Mouse (Mus musculus) heart, adult 18-20 months (tissue): ENCODE data around the gene Gbf1. TPM values are rescaled to one million over a fixed set of nuclear protein-coding genes. Genes with fewer than 3 reads are reported as not detected.

Experiments
- DNase-seq, 2 experiments: peaks; one replicate each; pipeline ENCODE4 v3.0.0; 2021 to 2022; ENCODE audit warnings: mixed read lengths in 1 of 2
- total RNA-seq, 2 experiments: library from RNA; stranded (reverse); gene quantifications; 2 replicates each; pipeline ENCODE4 v1.2.3; 2021

Gene Gbf1
- total RNA-seq, 2 experiments from 2014 or later: 38.4 to 41.8 TPM

GRCm38 (mm10) chr19:46302551-46302950, 150.2 kb downstream of the Gbf1 start:
- no peak for DNase-seq

DNA sequence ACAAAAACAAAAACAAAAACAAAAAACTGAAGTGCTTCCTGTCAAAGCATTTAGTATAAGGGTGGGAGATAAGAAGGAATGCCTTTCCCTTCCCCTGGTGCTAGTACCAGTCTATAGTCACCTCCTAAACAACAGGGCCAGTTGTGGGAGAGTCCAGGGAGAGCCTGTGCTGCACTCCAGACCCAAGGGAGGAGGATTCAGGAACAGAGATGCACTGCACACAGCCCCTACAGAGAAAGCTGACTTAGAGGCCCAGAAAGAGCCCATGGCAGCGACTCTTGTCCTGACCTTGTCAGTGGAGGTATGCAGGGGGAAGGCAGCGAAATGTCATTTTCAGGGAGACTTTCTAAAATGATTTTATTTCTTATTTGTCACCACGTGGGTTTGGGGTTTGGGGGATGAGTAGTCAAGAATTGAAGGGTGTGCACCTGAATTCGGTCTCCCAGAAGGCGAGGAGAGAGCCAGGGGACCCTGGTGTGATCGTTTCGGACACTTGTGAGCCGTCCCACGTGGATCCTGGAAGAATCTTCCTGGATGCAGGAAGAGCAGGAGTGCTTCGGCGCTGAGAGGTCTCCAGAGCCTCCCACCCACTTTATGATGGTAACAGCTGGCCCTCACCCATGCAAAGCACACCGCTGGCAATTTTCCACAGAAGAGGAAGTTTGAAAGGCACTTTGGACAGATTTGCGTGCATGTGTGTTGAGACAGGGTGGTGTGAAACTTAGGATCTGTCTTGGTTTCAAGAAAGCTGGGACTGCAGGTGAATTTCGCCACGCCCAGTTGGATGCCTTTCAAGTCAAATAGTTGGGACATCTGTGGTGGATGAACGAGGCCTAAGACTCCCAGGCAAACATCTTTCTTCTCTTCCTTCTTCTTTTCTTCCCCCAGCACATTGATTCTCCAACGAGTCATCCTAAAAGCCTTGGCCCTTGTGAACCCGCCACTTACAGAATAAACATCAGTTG, 151.2 kb downstream of the Gbf1 start:
- no peak for DNase-seq

DNA sequence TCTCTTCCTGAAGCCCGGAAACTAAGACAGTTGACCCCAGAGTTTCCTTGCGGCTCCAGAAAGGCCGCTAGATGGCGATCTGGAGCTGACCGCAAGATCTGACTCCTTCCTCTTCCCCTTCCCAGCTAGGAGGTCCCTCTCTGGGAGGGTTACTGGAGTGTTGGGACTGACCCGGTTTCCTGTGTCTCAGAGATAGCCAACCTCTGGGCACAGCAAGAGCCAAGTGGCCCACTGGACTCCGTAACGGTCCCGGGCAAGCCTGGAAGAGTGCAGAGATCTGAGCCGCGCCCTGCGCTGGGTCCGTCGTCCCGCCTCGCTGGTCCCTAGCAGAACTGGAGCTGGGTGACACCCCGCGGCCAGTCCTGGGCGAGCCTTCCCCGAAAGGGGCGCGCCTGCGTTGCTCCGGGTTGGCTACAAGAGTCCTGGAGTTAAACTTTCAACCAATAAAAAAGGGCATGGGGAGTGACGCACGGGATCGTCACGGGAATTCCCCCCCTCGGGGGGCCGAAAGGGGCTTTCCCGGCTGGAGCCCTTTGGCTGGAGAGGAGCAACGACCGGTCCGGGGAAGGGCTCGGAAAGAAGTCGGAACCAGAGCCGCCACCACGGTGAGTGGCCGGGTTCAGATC, 152.0 kb downstream of the Gbf1 start, which contains the start of gene Nfkb2:
Gene Nfkb2, plus strand, starts transcription at position 105 of the 626 bp plus-strand sequence.
- peak; percentile 96 to 99 for DNase-seq

- no peak for DNase-seq
Measured at GRCm38 (mm10) chr19:46304908-46305333, 152.6 kb downstream of the Gbf1 start.

DNA sequence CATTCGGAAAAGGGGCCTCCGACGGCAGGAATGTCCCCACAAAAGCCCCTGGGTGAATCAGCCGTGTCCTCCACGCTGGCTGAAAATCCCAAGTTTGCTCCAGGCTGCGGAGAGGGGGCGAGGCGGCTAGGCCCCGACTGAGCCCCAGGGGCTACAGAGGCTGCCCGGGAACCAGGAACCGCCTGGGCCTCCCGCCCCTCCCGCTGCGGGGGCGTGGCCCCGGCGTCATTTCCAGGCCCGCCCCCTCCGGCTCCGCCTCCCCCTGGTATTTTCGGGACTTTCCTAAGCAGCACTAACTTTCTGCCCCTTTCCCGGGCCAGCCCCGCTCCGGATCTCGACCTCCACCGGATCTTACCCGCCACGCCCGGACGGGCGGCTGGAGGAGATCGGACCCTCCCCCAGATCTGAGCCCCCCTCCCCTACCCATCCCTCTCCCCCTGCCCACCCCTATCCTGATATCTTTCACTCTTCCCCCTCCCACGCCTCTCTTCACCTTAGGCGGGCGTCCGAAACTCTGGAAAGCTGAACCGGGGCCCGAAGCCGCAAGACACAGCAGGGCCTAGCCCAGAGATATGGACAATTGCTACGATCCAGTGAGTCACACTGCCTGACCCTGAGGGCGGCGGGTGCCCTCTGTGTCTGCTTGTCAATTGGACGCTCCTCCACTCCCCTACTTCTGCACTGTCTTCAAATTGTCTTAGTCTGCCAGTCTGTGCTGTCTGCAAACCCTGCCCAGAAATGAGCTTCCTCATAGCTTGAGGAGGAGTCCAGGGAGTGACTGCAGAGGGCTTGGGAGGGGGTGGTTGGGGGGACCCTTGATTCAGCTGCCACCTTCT, 153.3 kb downstream of the Gbf1 start:
- DNase-seq: peak; percentile 92 to 94

- no peak for DNase-seq
Measured at GRCm38 (mm10) chr19:46306268-46306610, 153.9 kb downstream of the Gbf1 start.

GRCm38 (mm10) chr19:46306751-46307289, 154.5 kb downstream of the Gbf1 start:
- DNase-seq: no peak

DNA sequence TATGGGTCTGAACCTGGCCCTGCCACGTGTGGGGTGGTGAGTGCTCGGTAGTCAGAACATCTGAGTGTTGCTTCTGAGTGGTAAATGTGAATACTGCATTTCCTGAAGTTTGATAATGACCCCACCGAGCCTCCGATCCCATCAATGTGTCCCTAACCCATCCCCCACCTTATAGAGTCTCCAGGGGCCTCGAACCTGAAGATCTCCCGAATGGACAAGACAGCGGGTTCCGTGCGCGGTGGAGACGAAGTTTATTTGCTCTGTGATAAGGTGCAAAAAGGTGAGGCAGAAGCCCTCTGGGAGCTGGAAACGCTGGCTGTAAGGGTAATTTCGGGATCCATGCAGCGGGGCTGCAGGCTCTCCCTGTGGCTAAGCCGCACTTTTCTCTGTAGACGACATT, 155.5 kb downstream of the Gbf1 start:
- DNase-seq: no peak

- DNase-seq: no peak
Measured at GRCm38 (mm10) chr19:46308303-46308702, 156.0 kb downstream of the Gbf1 start.

GRCm38 (mm10) chr19:46308706-46309435, 156.6 kb downstream of the Gbf1 start:
- DNase-seq: peak; percentile 83 to 89

- DNase-seq: no peak
Measured at GRCm38 (mm10) chr19:46309651-46310305, 157.5 kb downstream of the Gbf1 start.

GRCm38 (mm10) chr19:46310312-46310865, 158.1 kb downstream of the Gbf1 start:
- no peak for DNase-seq

GRCm38 (mm10) chr19:46311341-46311740, 159.0 kb downstream of the Gbf1 start:
- no peak for DNase-seq

- DNase-seq: no peak
Measured at GRCm38 (mm10) chr19:46312566-46312965, 160.3 kb downstream of the Gbf1 start.

DNA sequence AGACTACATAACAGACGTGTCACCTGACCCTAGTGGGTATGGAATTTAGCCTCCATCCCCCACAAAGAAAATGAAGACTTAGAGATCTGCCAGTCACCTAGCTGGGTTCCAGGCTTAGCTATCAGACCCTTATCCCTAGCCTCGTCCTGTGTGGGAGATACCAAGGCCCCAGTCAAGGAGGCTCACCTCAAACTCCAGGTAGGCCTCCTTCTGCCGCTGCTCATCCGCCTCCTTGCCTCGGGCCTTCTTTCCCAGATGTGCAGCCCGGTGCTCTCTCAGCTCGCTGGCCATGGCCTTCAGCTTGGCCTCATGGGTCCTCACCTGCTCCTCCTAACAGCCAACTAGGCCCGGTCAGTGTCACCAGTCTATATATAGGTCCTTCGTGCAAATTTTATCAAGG, 160.8 kb downstream of the Gbf1 start:
- DNase-seq: no peak

GRCm38 (mm10) chr19:46313591-46313990, 161.3 kb downstream of the Gbf1 start:
- no peak for DNase-seq

- DNase-seq: no peak
Measured at GRCm38 (mm10) chr19:46314151-46314601, 161.9 kb downstream of the Gbf1 start.

DNA sequence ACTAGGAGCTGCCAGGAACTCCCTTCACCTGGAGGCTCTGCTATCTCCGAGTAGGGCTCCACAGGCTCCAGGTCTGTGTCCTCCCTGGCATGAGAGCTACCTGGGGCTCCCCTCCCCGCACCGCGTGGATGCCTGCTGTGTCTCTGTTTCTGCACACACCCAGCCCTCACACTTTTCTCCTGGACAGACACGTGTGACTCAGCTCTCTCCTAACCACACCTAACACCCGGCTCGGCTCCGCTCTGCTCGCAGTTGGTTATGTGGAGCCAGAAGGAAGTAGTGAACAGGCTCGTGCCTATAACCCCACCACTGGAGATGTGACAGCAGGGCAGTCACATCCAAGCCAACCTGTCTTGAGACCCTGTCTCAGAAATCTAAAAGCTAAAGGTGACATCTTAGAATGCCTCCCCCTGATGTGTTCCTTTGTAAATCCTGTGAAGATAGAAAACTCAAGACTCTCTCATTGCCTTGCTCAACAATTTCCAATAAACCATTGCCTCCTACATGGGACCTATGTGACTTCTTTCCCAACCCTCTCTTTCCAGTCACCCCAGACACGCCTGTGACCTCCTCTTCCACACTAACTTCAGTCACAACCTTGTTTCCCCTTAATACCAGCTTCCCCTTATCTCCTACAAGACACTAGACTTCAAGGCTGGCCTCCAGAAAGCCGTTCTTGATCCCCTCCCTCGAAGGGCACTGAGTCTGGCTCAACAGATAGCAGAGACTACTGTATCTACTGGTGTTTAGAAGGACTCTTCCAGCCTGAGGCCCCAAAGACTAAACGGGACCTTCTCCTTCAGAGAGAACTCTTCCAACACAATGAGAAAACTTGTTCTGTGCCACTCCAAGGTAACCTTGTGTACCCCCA, 162.8 kb downstream of the Gbf1 start:
- no peak for DNase-seq
